Mouse (Mus musculus) layer of hippocampus, adult 11-12 months (tissue): ENCODE data around the gene Nek7.

Source experiments
- DNase-seq: peaks from one replicate; pipeline ENCODE4 v3.0.0; 2022; ENCODE audit warnings: low spot score

The Nek7 gene

GRCm38 (mm10) chr1:138507446-138508043 lies 112.4 kb downstream of the Nek7 start:
- DNase-seq = no peak

- no peak for DNase-seq
Measured at GRCm38 (mm10) chr1:138507014-138507413, 112.9 kb downstream of the Nek7 start.

DNA sequence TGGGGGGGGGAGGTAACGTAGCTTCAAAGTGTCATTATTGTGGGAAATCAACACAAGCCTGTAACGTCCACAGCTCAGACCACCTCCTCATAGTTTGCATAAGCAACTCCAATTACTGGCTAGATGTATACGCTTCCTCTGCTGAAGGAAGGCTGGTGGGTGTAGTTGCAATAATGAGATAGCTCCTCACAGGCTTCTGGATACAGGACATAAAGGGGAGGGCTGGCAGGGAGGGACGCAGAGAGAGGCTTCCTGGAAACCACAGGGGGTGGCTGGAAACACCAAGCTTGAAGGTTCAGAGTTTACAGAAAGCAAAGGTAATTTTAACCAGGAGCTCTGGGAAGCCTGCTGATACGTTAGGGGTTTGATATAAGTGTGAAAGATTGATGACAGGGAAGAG lies 115.7 kb downstream of the Nek7 start:
- no peak for DNase-seq

GRCm38 (mm10) chr1:138500691-138501090 lies 119.2 kb downstream of the Nek7 start:
- no peak for DNase-seq

DNA sequence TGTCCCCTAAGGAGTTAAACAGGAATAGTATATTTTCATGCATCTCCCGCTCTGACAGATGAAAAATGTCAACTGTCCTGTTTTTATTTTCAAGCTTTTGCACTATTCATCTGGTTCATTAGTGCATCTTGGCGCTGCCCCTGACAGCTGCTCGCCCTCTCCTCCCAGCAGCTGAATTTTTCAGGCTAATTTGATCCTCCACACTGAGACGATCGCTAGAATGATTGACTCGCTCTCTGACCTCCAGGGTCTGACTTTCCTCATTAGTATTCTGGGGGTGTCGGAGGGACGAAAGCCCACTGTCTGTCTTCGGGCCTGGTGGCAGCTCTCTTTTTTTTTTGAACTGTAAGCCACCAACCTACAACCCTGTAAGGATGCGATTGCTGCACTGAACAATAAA lies 119.8 kb downstream of the Nek7 start:
- no peak for DNase-seq

DNA sequence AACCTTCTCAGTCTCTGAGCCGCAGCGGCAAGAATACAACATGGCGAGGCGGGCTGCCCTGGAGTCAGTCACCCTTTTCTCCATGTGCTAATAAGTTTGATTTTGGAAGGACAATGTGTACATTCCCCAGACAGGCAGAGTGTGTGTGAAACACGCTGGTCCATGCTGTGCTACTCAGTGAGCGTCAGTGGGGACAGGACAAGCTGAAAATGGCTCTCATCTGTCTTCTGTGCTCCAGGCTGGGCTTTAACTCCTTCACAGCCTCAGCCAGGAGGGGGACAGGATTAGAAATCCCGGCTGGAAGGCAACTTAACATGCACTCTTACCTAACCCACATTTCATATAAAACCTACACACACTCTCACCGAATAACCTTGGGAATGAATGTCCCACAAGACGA lies 120.5 kb downstream of the Nek7 start:
- DNase-seq = no peak

- DNase-seq = no peak
Measured at GRCm38 (mm10) chr1:138491382-138492097, 128.4 kb downstream of the Nek7 start.

- no peak for DNase-seq
Measured at GRCm38 (mm10) chr1:138487569-138487968, 132.4 kb downstream of the Nek7 start.

DNA sequence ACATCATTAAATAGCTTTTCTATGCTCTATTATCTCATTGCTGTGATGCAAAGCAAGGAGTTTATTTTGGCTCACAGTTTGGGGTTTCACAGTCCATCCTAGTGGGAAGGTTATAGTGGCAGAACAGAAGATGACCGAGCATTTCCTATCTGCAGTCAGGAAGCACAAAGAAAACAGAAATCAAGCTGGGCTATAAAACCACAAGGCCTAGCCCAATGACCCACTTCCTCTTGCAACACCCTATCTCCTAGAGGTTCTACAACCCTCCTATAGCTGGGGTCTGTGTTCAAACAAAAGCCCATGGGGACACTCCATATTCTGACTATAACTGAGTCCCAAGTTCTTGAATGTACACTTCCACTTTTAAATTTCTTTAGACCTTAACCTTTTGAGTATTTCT lies 139.2 kb downstream of the Nek7 start:
- DNase-seq = no peak

DNA sequence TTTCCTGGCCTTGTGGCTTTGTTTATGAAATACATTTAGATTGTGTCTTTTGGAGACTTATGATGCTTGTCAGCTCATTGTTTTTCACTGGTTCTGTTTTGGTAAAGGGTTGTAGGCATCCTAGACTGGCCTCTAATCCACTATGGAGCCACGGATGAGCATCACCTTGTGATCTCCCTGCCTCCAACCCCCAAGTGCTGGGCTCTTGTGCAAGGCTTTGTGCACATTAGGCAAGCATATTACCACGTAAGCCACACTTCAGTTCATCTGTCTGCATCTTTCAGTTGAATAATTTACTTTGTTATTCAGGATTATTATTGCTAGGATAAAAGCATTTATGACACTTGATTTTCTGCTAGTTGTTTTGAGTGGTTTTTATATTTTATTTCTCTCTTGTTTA lies 154.6 kb downstream of the Nek7 start:
- no peak for DNase-seq

DNA sequence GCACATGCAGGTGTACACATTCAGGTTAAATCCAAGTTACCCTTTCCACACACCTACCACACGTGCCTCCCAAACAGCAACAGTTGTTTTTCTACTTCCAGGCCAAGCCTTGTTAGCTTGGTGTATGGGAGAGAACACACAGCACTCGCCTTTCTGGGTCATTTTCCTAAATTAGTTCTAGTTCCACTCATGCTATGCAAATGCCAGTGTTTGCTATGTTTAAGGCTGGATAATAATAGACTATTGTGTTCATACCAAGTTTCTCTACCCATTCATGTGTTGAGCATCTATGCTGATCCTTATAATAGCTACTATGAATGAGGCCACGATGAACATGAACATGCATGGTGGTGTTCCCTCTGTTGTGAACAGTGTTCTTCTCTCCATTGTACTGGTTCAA lies 158.5 kb downstream of the Nek7 start:
- no peak for DNase-seq

GRCm38 (mm10) chr1:138449476-138449851 lies 170.5 kb downstream of the Nek7 start:
- no peak for DNase-seq

- no peak for DNase-seq
Measured at GRCm38 (mm10) chr1:138448635-138449475, 171.1 kb downstream of the Nek7 start.

- DNase-seq = no peak
Measured at GRCm38 (mm10) chr1:138446846-138447245, 173.1 kb downstream of the Nek7 start.
